Mouse (Mus musculus) heart, postnatal 36 days (tissue): Measurements from ENCODE around the gene Bmpr2. TPM values are rescaled to one million over a fixed set of nuclear protein-coding genes. Genes with fewer than 3 reads are reported as not detected.
A peak's percentile ranks its signal among the peaks of the same experiment; 100 is the strongest.

Experiments
- DNase-seq, 2 experiments: peaks; one replicate each; pipeline ENCODE4 v3.0.0; 2021 to 2022
- intact Hi-C: fragments of 180-260 bp; cut with DNase I; formaldehyde crosslinking; loops from one replicate; pipeline ENCODE4 v1.15.1; 2025
- total RNA-seq, 2 experiments: library from RNA; stranded (reverse); gene quantifications; 2 replicates each; pipeline ENCODE4 v1.2.3; 2021

The Bmpr2 gene
- total RNA-seq, 2 experiments from 2014 or later = 46.1 to 46.3 TPM

GRCm38 (mm10) chr1:59892777-59893176 is 129.6 kb downstream of the Bmpr2 start:
- DNase-seq = no peak
- intact Hi-C loops = no loop called here

GRCm38 (mm10) chr1:59894025-59894424 is 130.8 kb downstream of the Bmpr2 start:
- intact Hi-C loops = no loop called here
- no peak for DNase-seq

GRCm38 (mm10) chr1:59895456-59895855 is 132.3 kb downstream of the Bmpr2 start:
- DNase-seq = peak; percentile 58 to 69
- intact Hi-C loops = no loop called here

GRCm38 (mm10) chr1:59897147-59897798 is 134.1 kb downstream of the Bmpr2 start:
- no peak for DNase-seq
- intact Hi-C loops = no loop called here

- no peak for DNase-seq
- intact Hi-C loops = no loop called here
Observed at GRCm38 (mm10) chr1:59899679-59900078, 136.5 kb downstream of the Bmpr2 start.

GRCm38 (mm10) chr1:59901082-59901876 is 138.1 kb downstream of the Bmpr2 start:
- no peak for DNase-seq
- intact Hi-C loops = no loop called here

GRCm38 (mm10) chr1:59902634-59903033 is 139.4 kb downstream of the Bmpr2 start:
- DNase-seq = peak in 1 of 2 experiments; percentile 30
- intact Hi-C loops = no loop called here

- DNase-seq = no peak
- intact Hi-C loops = no loop called here
Observed at GRCm38 (mm10) chr1:59904630-59905295, 141.6 kb downstream of the Bmpr2 start.

GRCm38 (mm10) chr1:59905916-59906315 is 142.7 kb downstream of the Bmpr2 start:
- DNase-seq = no peak
- intact Hi-C loops = no loop called here

GRCm38 (mm10) chr1:59906819-59907521 is 143.8 kb downstream of the Bmpr2 start:
- intact Hi-C loops = no loop called here

DNA sequence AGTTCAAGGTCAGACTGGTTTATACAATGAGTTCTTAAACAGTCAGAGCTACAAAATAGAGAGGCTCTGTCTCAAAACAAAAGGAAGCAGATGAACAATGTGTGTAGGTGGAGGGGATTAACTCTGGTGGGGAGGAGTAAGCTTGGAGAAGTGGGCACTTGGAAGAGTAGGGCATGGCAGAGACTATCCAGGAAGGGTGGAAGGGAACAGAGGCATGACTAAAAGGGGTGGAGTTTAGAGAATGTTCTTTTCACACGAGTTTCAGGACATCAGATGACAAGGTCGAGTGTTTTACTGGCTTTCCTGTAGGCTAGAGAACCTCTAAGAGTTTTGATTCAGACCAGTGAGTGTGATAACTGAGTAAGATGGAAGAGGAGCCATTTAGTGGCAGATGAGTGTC is 144.5 kb downstream of the Bmpr2 start:
- intact Hi-C loops = no loop called here
- no peak for DNase-seq

More at GRCm38 (mm10) chr1:59906819-59907521, 143.8 kb downstream of the Bmpr2 start:
- no peak for DNase-seq

DNA sequence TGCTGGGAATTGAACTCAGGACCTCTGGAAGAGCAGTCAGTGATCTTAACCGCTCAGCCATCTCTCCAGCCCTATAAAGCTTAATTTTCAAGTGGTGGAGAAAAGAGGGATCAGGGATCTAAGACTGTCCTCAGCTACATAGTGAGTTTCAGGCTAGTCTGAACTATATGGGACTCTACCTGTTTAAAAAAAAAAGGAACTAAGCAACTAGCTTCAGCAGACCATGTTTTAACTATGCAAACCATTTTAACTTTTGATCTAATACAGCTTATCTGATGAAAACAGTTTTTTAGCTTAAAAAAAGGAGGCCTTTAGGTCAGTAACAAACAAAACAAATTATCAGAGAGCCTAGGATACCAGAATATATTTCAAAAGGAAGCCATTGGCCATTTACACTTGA is 147.7 kb downstream of the Bmpr2 start:
- no peak for DNase-seq
- intact Hi-C loops = no loop called here

GRCm38 (mm10) chr1:59912413-59913157 is 149.4 kb downstream of the Bmpr2 start, which contains the start of gene Fam117b:
Gene Fam117b (plus strand): TSS chr1:59913006.
- intact Hi-C loops = loop anchor here (2.0 kb wide), 1 partner anchor 26 kb away; no protein-coding TSS in a partner anchor
- DNase-seq = peak; percentile 95 to 97

DNA sequence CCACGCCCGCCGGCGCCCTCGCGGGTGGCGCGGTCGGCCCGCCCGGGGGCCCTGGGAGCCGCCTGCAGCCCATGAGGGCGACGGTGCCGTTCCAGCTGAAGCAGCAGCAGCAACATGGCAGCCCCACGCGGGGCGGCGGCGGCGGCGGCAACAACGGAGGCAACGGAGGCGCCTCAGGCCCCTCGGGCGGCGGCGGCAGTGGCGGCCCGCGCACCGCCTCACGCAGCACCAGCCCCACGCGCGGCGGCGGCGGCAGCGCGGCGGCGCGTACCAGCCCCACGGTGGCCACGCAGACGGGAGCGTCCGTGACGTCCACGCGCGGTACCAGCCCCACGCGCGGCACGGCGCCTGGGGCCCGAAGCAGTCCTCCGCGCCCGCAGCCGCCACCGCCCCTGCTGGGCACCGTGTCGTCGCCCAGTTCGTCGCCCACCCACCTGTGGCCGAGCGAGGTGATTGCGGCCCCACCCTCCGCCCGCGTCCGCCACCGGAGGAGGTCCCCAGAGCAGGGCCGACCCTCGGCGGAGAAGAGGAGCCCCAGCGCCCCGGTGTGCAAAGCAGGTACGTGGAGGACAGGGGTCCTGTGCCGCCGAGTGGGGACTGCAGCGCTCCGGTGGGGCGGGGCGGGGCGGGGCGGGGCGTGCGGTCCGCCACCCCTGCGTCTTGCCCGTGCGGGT is 150.1 kb downstream of the Bmpr2 start:
- intact Hi-C loops = loop anchor here (2.0 kb wide), 1 partner anchor 27 kb away; no protein-coding TSS in a partner anchor
- peak; percentile 46 to 68 for DNase-seq

DNA sequence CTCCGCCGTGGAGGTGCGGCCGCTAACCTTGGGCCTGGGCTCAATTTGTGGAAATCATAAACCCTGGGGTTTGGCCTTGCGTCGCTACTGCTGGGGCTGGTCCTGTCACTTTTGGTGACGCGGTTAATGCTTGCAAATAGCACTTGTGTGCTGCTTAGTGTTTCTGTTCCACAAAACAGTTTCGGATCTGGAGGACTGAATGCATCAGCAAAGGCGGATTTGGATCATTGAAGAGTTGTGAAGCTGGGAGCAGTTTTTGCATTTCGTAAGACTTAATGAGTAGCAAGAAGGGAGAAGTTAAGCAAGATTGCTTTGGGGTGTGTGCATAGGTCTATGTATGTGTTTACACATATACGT is 150.6 kb downstream of the Bmpr2 start:
- intact Hi-C loops = loop anchor here (2.0 kb wide), 1 partner anchor 27 kb away; no protein-coding TSS in a partner anchor
- DNase-seq = no peak

GRCm38 (mm10) chr1:59914799-59915198 is 151.6 kb downstream of the Bmpr2 start:
- no peak for DNase-seq
- intact Hi-C loops = no loop called here

- no peak for DNase-seq
- intact Hi-C loops = no loop called here
Observed at GRCm38 (mm10) chr1:59915843-59916610, 152.8 kb downstream of the Bmpr2 start.

- DNase-seq = no peak
- intact Hi-C loops = no loop called here
Observed at GRCm38 (mm10) chr1:59917401-59917800, 154.2 kb downstream of the Bmpr2 start.

DNA sequence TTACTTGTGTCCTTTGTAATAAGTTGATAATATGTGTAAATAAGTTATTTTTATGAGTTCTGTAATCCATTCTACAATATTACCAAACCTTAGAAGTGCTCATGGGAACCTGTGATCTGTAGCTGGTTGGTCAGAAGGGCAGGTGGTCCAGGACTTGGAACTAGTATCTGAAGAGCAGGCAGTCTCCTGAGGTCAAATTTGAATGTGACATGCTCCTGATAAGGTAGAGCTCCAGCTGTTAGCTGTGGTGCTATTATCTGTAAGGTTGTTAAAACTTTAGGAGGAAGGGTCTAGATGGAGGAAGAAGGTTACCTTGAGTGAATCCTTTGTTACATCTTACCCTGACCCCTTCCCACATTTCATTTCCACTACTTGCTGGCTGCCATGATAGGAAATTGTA is 154.9 kb downstream of the Bmpr2 start:
- DNase-seq = no peak
- intact Hi-C loops = no loop called here
